Mouse (Mus musculus): Measurements from ENCODE around the gene Gabbr2. TPM values are rescaled to one million over a fixed set of nuclear protein-coding genes. Genes with fewer than 3 reads are reported as not detected.

Gene Gabbr2
- polyA plus RNA-seq, 1 experiment from 2014 or later = 0.27 TPM

GRCm38 (mm10) chr4:46957955-46958354 lies 33.7 kb downstream of the Gabbr2 start:
- Histone ChIP-seq H3K4me3 (ENCODE audit: low read depth, low read length) (no peak overlapping the region), H3K9ac (ENCODE audit: low read length) (no peak overlapping the region), H3K4me2 (ENCODE audit: low read depth, low read length, severe bottlenecking) (no peak overlapping the region), H3K4me1 (replicated peaks; ENCODE audit: control insufficient read depth, insufficient read depth, low read length) (no peaks in the 10 kb centered on the region), H3K9me3 (ENCODE audit: control insufficient read depth, low read length) (no peaks in the 10 kb centered on the region), H3K27me3 (ENCODE audit: control insufficient read depth, insufficient read depth, low read length) (no peaks in the 10 kb centered on the region), H3K36me3 (ENCODE audit: control insufficient read depth, insufficient read depth, low read length) (no peaks in the 10 kb centered on the region), H3K27ac (ENCODE audit: low read depth, low read length) (no peak overlapping the region)
- no peak for ATAC-seq (replicated peaks; ENCODE audit: low FRiP score)
- 88% methylated on average over 7 of the region's 7 CpGs for WGBS
- DNase-seq (ENCODE audit: low spot score) = no peak

GRCm38 (mm10) chr4:46956966-46957365 lies 34.7 kb downstream of the Gabbr2 start:
- Histone ChIP-seq H3K4me2 (ENCODE audit: low read depth, low read length, severe bottlenecking) (no peak overlapping the region), H3K36me3 (ENCODE audit: control insufficient read depth, insufficient read depth, low read length) (no peaks in the 10 kb centered on the region), H3K9me3 (ENCODE audit: control insufficient read depth, low read length) (no peaks in the 10 kb centered on the region), H3K27ac (ENCODE audit: low read depth, low read length) (no peak overlapping the region), H3K4me3 (ENCODE audit: low read depth, low read length) (no peak overlapping the region), H3K27me3 (ENCODE audit: control insufficient read depth, insufficient read depth, low read length) (no peaks in the 10 kb centered on the region), H3K9ac (ENCODE audit: low read length) (no peak overlapping the region), H3K4me1 (replicated peaks; ENCODE audit: control insufficient read depth, insufficient read depth, low read length) (no peaks in the 10 kb centered on the region)
- 76% methylated on average over 4 of the region's 4 CpGs for WGBS
- no peak for DNase-seq (ENCODE audit: low spot score)
- no peak for ATAC-seq (replicated peaks; ENCODE audit: low FRiP score)

DNA sequence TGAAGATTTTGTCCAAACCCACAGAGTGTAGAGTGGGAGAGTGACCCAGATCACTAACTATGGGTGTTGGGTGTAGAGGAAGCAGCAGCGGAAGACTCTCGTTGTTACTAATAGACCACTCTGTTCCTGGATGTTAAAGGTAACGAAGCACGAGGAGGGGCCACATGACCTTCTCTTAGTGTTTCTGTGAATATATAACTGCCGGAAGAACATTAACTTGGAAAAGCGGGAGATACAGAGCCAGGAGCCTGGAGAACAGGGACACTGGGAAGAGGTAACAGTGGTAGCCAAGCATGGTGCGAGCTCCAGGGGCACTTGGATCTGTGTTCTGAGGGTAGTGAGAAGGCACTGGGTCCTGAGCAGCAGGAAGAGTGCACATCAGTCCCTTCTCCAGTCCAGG lies 38.7 kb downstream of the Gabbr2 start:
- Histone ChIP-seq H3K9ac (ENCODE audit: low read length) (no peak overlapping the region), H3K4me1 (replicated peaks; ENCODE audit: control insufficient read depth, insufficient read depth, low read length) (no peaks in the 10 kb centered on the region), H3K27ac (ENCODE audit: low read depth, low read length) (no peak overlapping the region), H3K4me2 (ENCODE audit: low read depth, low read length, severe bottlenecking) (no peak overlapping the region), H3K9me3 (ENCODE audit: control insufficient read depth, low read length) (no peaks in the 10 kb centered on the region), H3K36me3 (ENCODE audit: control insufficient read depth, insufficient read depth, low read length) (no peaks in the 10 kb centered on the region), H3K27me3 (ENCODE audit: control insufficient read depth, insufficient read depth, low read length) (no peaks in the 10 kb centered on the region), H3K4me3 (ENCODE audit: low read depth, low read length) (no peak overlapping the region)
- DNase-seq (ENCODE audit: low spot score) (no peak), ATAC-seq (replicated peaks; ENCODE audit: low FRiP score) (no peak)
- 88% methylated on average over 7 of the region's 7 CpGs for WGBS

- Histone ChIP-seq H3K27ac (ENCODE audit: low read depth, low read length) (no peak overlapping the region), H3K4me3 (ENCODE audit: low read depth, low read length) (no peak overlapping the region), H3K36me3 (ENCODE audit: control insufficient read depth, insufficient read depth, low read length) (no peaks in the 10 kb centered on the region), H3K4me2 (ENCODE audit: low read depth, low read length, severe bottlenecking) (no peak overlapping the region), H3K27me3 (ENCODE audit: control insufficient read depth, insufficient read depth, low read length) (no peaks in the 10 kb centered on the region), H3K9ac (ENCODE audit: low read length) (no peak overlapping the region), H3K9me3 (ENCODE audit: control insufficient read depth, low read length) (no peaks in the 10 kb centered on the region), H3K4me1 (replicated peaks; ENCODE audit: control insufficient read depth, insufficient read depth, low read length) (no peaks in the 10 kb centered on the region)
- ATAC-seq (replicated peaks; ENCODE audit: low FRiP score) (no peak), DNase-seq (ENCODE audit: low spot score) (no peak)
- 88% methylated on average over 4 of the region's 4 CpGs for WGBS
Observed at GRCm38 (mm10) chr4:46952562-46952961, 39.1 kb downstream of the Gabbr2 start.

GRCm38 (mm10) chr4:46934291-46934690 lies 57.4 kb downstream of the Gabbr2 start:
- Histone ChIP-seq H3K27me3 (ENCODE audit: control insufficient read depth, insufficient read depth, low read length) (no peaks in the 10 kb centered on the region), H3K36me3 (ENCODE audit: control insufficient read depth, insufficient read depth, low read length) (no peaks in the 10 kb centered on the region), H3K4me3 (ENCODE audit: low read depth, low read length) (no peak overlapping the region), H3K9me3 (ENCODE audit: control insufficient read depth, low read length) (no peaks in the 10 kb centered on the region), H3K27ac (ENCODE audit: low read depth, low read length) (no peak overlapping the region), H3K4me2 (ENCODE audit: low read depth, low read length, severe bottlenecking) (no peak overlapping the region), H3K4me1 (replicated peaks; ENCODE audit: control insufficient read depth, insufficient read depth, low read length) (no peaks in the 10 kb centered on the region), H3K9ac (ENCODE audit: low read length) (no peak overlapping the region)
- 77% methylated on average over 3 of the region's 3 CpGs for WGBS
- ATAC-seq (replicated peaks; ENCODE audit: low FRiP score) (no peak), DNase-seq (ENCODE audit: low spot score) (no peak)

- ATAC-seq (replicated peaks; ENCODE audit: low FRiP score) = no peak
- Histone ChIP-seq H3K27me3 (ENCODE audit: control insufficient read depth, insufficient read depth, low read length) (no peaks in the 10 kb centered on the region), H3K36me3 (ENCODE audit: control insufficient read depth, insufficient read depth, low read length) (no peaks in the 10 kb centered on the region), H3K9ac (ENCODE audit: low read length) (no peak overlapping the region), H3K4me1 (replicated peaks; ENCODE audit: control insufficient read depth, insufficient read depth, low read length) (no peaks in the 10 kb centered on the region), H3K9me3 (ENCODE audit: control insufficient read depth, low read length) (no peaks in the 10 kb centered on the region), H3K4me2 (ENCODE audit: low read depth, low read length, severe bottlenecking) (no peak overlapping the region), H3K27ac (ENCODE audit: low read depth, low read length) (no peak overlapping the region), H3K4me3 (ENCODE audit: low read depth, low read length) (no peak overlapping the region)
- WGBS = 85% methylated on average over 2 of the region's 2 CpGs
- DNase-seq (ENCODE audit: low spot score) = no peak
Observed at GRCm38 (mm10) chr4:46933590-46933989, 58.1 kb downstream of the Gabbr2 start.

- Histone ChIP-seq H3K27me3 (ENCODE audit: control insufficient read depth, insufficient read depth, low read length) (no peaks in the 10 kb centered on the region), H3K27ac (ENCODE audit: low read depth, low read length) (no peak overlapping the region), H3K36me3 (ENCODE audit: control insufficient read depth, insufficient read depth, low read length) (no peaks in the 10 kb centered on the region), H3K4me1 (replicated peaks; ENCODE audit: control insufficient read depth, insufficient read depth, low read length) (no peaks in the 10 kb centered on the region), H3K9me3 (ENCODE audit: control insufficient read depth, low read length) (no peaks in the 10 kb centered on the region), H3K4me2 (ENCODE audit: low read depth, low read length, severe bottlenecking) (no peak overlapping the region), H3K4me3 (ENCODE audit: low read depth, low read length) (no peak overlapping the region), H3K9ac (ENCODE audit: low read length) (no peak overlapping the region)
- no peak for ATAC-seq (replicated peaks; ENCODE audit: low FRiP score)
- no peak for DNase-seq (ENCODE audit: low spot score)
- 54% methylated on average over 9 of the region's 9 CpGs for WGBS
Observed at GRCm38 (mm10) chr4:46931706-46932397, 59.8 kb downstream of the Gabbr2 start.

GRCm38 (mm10) chr4:46928112-46928511 lies 63.6 kb downstream of the Gabbr2 start:
- Histone ChIP-seq H3K4me3 (ENCODE audit: low read depth, low read length) (no peak overlapping the region), H3K4me2 (ENCODE audit: low read depth, low read length, severe bottlenecking) (no peak overlapping the region), H3K4me1 (replicated peaks; ENCODE audit: control insufficient read depth, insufficient read depth, low read length) (no peaks in the 10 kb centered on the region), H3K9me3 (ENCODE audit: control insufficient read depth, low read length) (no peaks in the 10 kb centered on the region), H3K27ac (ENCODE audit: low read depth, low read length) (no peak overlapping the region), H3K27me3 (ENCODE audit: control insufficient read depth, insufficient read depth, low read length) (no peaks in the 10 kb centered on the region), H3K36me3 (ENCODE audit: control insufficient read depth, insufficient read depth, low read length) (no peaks in the 10 kb centered on the region), H3K9ac (ENCODE audit: low read length) (no peak overlapping the region)
- ATAC-seq (replicated peaks; ENCODE audit: low FRiP score) (no peak), DNase-seq (ENCODE audit: low spot score) (no peak)
- 52% methylated on average over 3 of the region's 3 CpGs for WGBS

- Histone ChIP-seq H3K36me3 (ENCODE audit: control insufficient read depth, insufficient read depth, low read length) (no peaks in the 10 kb centered on the region), H3K27me3 (ENCODE audit: control insufficient read depth, insufficient read depth, low read length) (no peaks in the 10 kb centered on the region), H3K9ac (ENCODE audit: low read length) (no peak overlapping the region), H3K4me1 (replicated peaks; ENCODE audit: control insufficient read depth, insufficient read depth, low read length) (no peaks in the 10 kb centered on the region), H3K4me3 (ENCODE audit: low read depth, low read length) (no peak overlapping the region), H3K9me3 (ENCODE audit: control insufficient read depth, low read length) (no peaks in the 10 kb centered on the region), H3K27ac (ENCODE audit: low read depth, low read length) (no peak overlapping the region), H3K4me2 (ENCODE audit: low read depth, low read length, severe bottlenecking) (no peak overlapping the region)
- ATAC-seq (replicated peaks; ENCODE audit: low FRiP score) = no peak
- 61% methylated on average over 8 of the region's 8 CpGs for WGBS
- DNase-seq (ENCODE audit: low spot score) = peak; percentile 51
Observed at GRCm38 (mm10) chr4:46919144-46919543, 72.5 kb downstream of the Gabbr2 start.

All from forebrain, embryonic 11.5 days (tissue).